Mouse (Mus musculus) embryonic facial prominence, embryonic 15.5 days (tissue): Measurements from ENCODE around the gene Arl10. TPM values are rescaled to one million over a fixed set of nuclear protein-coding genes. Genes with fewer than 3 reads are reported as not detected.

ENCODE experiments used
- ATAC-seq: fragments of 200-750 bp; cut with Nextera tagmentation; 2 replicates; pipeline ENCODE4 v1.8.0; 2017; ENCODE audit warnings: low read depth, moderate TSS enrichment; ENCODE audit not compliant: insufficient number of reproducible peaks, low FRiP score, low TSS enrichment
- H3K27ac ChIP-seq: fragments of 300-500 bp; sonication (generic); replicated peaks from 2 replicates; pipeline ENCODE4 v1.5.1; 2015; ENCODE audit warnings: mild to moderate bottlenecking, inconsistent platforms
- H3K27me3 ChIP-seq: fragments of 300-500 bp; sonication (generic); 2 replicates; pipeline ENCODE4 v1.6.1; 2015; ENCODE audit warnings: inconsistent platforms
- H3K36me3 ChIP-seq: fragments of 300-500 bp; sonication (generic); 2 replicates; pipeline ENCODE4 v1.6.1; 2015; ENCODE audit warnings: mild to moderate bottlenecking, inconsistent platforms
- H3K4me1 ChIP-seq: fragments of 300-500 bp; sonication (generic); 2 replicates; pipeline ENCODE4 v1.6.1; 2015; ENCODE audit warnings: inconsistent platforms
- H3K4me2 ChIP-seq: fragments of 300-500 bp; sonication (generic); replicated peaks from 2 replicates; pipeline ENCODE4 v1.6.1; 2015; ENCODE audit warnings: mild to moderate bottlenecking, inconsistent platforms
- H3K4me3 ChIP-seq: fragments of 300-500 bp; sonication (generic); replicated peaks from 2 replicates; pipeline ENCODE4 v1.5.1; 2015; ENCODE audit warnings: mild to moderate bottlenecking, inconsistent platforms
- H3K9ac ChIP-seq: fragments of 300-500 bp; sonication (generic); 2 replicates; pipeline ENCODE4 v1.6.1; 2015; ENCODE audit warnings: inconsistent platforms
- H3K9me3 ChIP-seq: fragments of 300-500 bp; sonication (generic); replicated peaks from 2 replicates; pipeline ENCODE4 v1.6.1; 2016; ENCODE audit warnings: inconsistent platforms
- WGBS: fragments of 180-500 bp; shearing (Covaris S2); methylation state at CpG from one replicate; pipeline ENCODE4 v1.1.7; 2015; 5-methylcytosine and 5-hydroxymethylcytosine counted together
- polyA plus RNA-seq: library from polyadenylated mRNA; unstranded; fragments of >200 nt; fragmentation: Nextera tagmentation; extraction: Ambion mirVana; gene quantifications from 2 replicates; pipeline ENCODE4 v1.2.1, GENCODE M21; 2015

Arl10 gene
- polyA plus RNA-seq, 1 experiment from 2014 or later: 29.1 TPM

DNA sequence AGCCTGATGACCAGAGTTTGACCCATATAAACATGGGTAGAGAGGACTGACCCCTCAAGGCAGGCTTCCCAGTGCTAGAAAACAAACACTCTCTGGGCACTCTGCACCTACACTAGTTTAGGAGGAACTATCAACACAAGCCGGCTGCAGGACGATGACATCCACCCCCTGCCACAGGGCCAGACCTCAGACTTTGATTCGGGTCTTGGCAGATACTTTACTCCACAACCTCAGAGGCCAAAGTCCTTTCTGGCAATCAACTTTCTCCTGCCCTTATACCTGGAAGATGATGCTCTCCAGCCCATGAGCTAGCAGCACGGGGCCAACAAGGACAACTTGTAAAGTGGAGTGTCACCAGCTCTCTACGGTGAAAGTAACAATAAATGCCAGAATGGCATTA is 8.0 kb downstream of the Arl10 start:
- H3K36me3 ChIP-seq: peaks cover 89% of the 10 kb centered on the region
- ATAC-seq: no peak
- H3K4me1 ChIP-seq: no peaks in the 10 kb centered on the region
- no peaks in the 10 kb centered on the region for H3K27me3 ChIP-seq
- H3K9me3 ChIP-seq: no peaks in the 10 kb centered on the region
- no peak overlapping the region for H3K9ac ChIP-seq
- no peak overlapping the region for H3K4me2 ChIP-seq
- H3K4me3 ChIP-seq: no peak overlapping the region
- WGBS: 81% methylated on average over 5 of the region's 5 CpGs
- no peak overlapping the region for H3K27ac ChIP-seq

DNA sequence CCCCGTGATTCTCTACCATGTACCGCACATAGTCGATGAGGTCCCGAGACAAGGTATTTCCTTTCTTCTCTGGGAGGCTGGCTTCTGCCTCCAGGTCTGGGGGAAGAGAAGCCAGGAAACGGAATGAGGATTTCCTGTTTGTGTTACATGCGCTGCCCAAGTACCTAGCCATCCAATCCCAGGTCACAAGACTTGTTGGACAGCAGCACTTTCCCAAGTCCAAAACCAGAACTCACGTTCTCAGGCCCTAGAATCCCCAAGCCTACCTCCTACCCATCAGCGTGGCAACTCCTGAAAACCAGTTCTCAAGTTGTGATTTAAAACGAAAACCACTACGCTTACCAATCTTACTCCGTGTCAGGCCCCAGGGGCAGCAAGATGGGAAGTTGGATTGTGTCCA is 11.0 kb downstream of the Arl10 start:
- H3K4me1 ChIP-seq: peaks cover 11% of the 10 kb centered on the region
- no peak overlapping the region for H3K9ac ChIP-seq
- H3K9me3 ChIP-seq: no peaks in the 10 kb centered on the region
- no peak overlapping the region for H3K4me2 ChIP-seq
- no peak overlapping the region for H3K4me3 ChIP-seq
- 87% methylated on average over 11 of the region's 11 CpGs for WGBS
- H3K36me3 ChIP-seq: peaks cover 70% of the 10 kb centered on the region
- no peak for ATAC-seq
- no peak overlapping the region for H3K27ac ChIP-seq
- H3K27me3 ChIP-seq: no peaks in the 10 kb centered on the region

DNA sequence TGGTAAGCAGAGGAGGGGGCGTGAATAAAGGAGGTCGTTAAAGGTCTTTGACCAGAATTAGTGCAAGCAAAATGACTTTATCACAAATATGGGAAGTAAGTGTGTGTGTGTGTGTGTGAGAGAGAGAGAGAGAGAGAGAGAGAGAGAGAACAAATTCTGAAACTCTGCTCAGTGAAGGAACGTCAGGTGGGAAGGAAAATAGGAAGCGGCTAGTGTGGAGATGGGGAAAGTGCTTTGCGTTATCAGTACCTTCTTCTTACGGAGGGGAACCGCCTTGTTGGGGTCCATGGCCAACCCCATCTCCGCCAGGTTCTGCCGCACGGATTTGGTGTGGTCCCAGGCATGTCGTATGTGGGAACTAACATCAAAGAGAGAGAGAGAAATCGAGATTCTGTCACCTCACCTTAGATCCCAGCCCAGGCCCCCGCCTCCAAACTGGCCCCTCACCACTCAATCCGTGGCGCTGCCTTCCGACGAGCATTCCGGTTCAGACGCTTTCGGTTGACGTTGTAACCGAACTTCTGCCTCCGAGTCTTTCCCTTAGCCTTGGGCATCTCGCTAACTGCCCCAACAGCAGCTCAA is 14.7 kb downstream of the Arl10 start:
- H3K9ac ChIP-seq: peak overlapping the region; percentile 69
- H3K4me3 ChIP-seq: peak overlapping the region; percentile 94
- H3K4me2 ChIP-seq: peak overlapping the region; percentile 71
- no peaks in the 10 kb centered on the region for H3K9me3 ChIP-seq
- under 1% methylated on average over 24 of the region's 24 CpGs for WGBS
- H3K27ac ChIP-seq: peak overlapping the region; percentile 66
- H3K36me3 ChIP-seq: peaks cover 44% of the 10 kb centered on the region
- H3K27me3 ChIP-seq: no peaks in the 10 kb centered on the region
- H3K4me1 ChIP-seq: peaks cover 22% of the 10 kb centered on the region
- ATAC-seq: peak; percentile 11; the same call in 1 of the 2 replicates

DNA sequence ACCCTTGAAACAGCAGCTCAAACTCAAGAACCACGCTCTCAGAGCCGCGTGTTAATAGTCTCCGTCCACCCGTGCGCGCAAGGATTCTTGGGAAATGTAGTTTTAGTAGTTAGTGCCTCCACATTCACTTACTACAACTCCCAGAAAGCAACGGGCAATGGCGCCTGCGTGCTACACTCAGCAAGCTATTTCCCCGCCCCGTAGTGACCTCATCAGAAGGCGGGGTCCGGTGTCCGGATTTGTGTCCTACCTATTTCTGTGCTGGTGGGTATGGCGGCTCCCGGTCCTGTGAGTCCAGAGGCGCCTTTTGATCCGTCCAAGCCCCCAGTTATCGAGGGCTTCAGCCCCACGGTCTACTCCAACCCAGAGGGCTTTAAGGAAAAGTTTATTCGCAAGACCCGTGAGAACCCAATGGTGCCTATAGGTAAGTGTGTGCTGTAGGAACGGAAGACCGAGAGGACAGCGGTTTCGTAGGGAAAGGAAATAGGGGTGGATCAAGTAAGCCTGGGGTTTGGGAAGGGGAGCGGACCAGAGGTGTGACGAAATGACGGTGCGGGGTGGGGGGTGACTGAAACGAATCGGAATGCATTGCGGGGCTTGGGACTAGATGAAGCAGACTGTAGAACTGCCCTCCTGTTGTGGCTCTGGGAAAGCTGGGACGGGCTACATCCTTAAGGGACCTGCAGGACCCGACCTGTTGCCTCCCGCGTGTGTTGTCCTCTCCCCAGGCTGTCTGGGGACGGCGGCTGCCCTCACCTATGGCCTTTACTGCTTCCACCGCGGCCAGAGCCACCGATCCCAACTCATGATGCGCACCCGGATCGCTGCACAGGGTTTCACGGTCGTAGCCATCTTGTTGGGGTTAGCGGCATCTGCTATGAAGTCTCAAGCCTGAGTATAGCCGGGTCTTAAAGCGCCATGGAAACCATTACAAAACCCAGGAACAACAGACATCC is 15.5 kb downstream of the Arl10 start, which contains the start of the genes Nop16 and Higd2a:
Nop16 (minus strand) TSS at position 95 of the 956 bp plus-strand sequence.
Higd2a (plus strand) TSS at position 212 of the 956 bp plus-strand sequence.
- Histone ChIP-seq H3K4me2 (peak within 1 kb of the TSS; percentile 71), H3K27ac (peak within 1 kb of the TSS; percentile 94), H3K36me3 (peaks cover 44% of the 10 kb centered on the region), H3K27me3 (no peaks in the 10 kb centered on the region), H3K4me3 (peak within 1 kb of the TSS; percentile 94), H3K9ac (peak within 1 kb of the TSS; percentile 93), H3K9me3 (no peaks in the 10 kb centered on the region), H3K4me1 (peaks cover 22% of the 10 kb centered on the region)
- under 1% methylated on average over 51 of the region's 51 CpGs for WGBS
- ATAC-seq: peak; percentile 97

DNA sequence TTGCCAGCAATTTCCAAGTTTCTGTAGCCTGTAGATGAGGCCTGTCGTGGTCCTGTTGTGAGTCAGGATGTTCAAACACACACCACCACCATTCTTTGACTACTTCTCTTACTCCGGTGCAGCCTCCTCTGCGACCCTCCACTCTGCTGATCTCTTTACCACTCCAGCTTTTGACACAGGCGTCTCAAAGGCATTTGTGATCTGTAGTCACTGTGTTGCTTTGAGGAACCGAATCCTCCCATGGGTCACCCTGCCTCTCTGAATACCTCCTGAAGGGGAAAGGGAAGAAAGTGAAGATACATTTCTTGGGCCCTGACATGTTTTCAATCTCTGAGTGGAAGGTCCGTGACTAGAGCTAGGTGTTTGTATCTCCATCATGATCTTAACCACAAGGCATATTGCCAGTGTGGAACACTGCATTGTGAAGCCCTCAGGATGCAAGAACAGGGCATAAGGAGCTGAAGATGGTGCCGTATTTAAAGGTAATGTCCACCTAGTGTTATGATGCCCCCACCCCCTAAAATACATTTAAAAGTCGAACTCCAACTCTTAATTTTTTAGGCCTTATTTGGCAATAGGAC is 17.1 kb downstream of the Arl10 start:
- Histone ChIP-seq H3K4me2 (no peak overlapping the region), H3K27me3 (no peaks in the 10 kb centered on the region), H3K4me1 (peaks cover 26% of the 10 kb centered on the region), H3K27ac (no peak overlapping the region), H3K9ac (no peak overlapping the region), H3K9me3 (no peaks in the 10 kb centered on the region), H3K36me3 (peaks cover 36% of the 10 kb centered on the region), H3K4me3 (peak overlapping the region; percentile 94; the same call in 1 of the 2 replicates)
- no peak for ATAC-seq
- 86% methylated on average over 8 of the region's 8 CpGs for WGBS

DNA sequence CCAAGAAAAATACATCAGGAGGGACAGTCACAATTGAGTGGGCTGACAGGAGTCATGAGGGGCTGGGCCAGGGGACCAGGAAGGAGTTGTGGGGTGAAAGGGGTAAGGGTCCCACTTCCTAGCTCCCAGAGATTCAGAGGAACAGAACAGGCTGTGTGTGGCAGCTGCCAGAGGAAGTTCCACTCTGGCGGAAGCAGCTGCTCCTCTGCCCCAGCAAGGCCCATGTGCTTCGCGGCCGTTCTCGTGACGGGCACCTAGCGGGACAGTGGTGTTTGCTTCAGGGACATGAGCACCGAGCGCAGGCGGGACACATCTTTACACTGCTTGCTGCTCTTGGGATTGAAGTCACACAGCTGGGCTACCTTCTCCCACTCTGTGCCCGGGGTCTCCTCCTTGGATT is 18.8 kb downstream of the Arl10 start:
- no peak overlapping the region for H3K4me3 ChIP-seq
- H3K4me1 ChIP-seq: peaks cover 25% of the 10 kb centered on the region
- WGBS: 86% methylated on average over 11 of the region's 11 CpGs
- peaks cover 26% of the 10 kb centered on the region for H3K36me3 ChIP-seq
- no peaks in the 10 kb centered on the region for H3K27me3 ChIP-seq
- no peak overlapping the region for H3K27ac ChIP-seq
- no peak overlapping the region for H3K9ac ChIP-seq
- no peak for ATAC-seq
- H3K9me3 ChIP-seq: no peaks in the 10 kb centered on the region
- H3K4me2 ChIP-seq: no peak overlapping the region

DNA sequence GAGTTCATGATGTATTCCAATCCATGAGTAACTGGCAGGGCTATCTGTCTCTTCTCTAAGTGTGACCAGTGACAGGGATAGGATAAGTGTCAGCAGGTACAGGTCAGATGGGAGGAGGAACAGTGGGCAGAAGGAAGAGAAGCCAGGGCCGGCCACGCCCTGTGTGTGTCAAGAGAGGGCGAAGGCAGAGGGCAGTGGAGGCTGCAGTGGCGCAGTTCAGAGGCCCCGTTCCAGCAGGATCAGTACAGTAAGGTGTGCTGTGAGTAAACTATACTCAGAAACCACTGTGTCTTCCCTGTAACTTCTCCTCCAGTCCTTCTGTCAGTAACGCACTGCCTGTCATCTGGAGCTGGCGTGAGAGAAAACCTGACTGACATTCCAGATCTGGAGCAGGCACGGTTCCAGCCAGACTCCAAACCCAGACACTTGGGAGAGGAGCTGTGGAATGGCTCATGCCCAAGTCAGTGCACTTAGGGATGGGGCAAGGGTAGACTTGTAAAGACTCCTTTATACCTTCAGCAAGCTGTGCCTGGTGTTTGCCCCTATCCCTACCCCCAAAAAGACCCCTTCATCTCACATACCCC is 21.4 kb downstream of the Arl10 start:
- WGBS: 69% methylated on average over 8 of the region's 8 CpGs
- Histone ChIP-seq H3K4me3 (no peak overlapping the region), H3K9ac (no peak overlapping the region), H3K4me2 (no peak overlapping the region), H3K27me3 (no peaks in the 10 kb centered on the region), H3K27ac (no peak overlapping the region), H3K4me1 (peaks cover 13% of the 10 kb centered on the region), H3K9me3 (no peaks in the 10 kb centered on the region), H3K36me3 (peaks cover 36% of the 10 kb centered on the region)
- ATAC-seq: no peak

DNA sequence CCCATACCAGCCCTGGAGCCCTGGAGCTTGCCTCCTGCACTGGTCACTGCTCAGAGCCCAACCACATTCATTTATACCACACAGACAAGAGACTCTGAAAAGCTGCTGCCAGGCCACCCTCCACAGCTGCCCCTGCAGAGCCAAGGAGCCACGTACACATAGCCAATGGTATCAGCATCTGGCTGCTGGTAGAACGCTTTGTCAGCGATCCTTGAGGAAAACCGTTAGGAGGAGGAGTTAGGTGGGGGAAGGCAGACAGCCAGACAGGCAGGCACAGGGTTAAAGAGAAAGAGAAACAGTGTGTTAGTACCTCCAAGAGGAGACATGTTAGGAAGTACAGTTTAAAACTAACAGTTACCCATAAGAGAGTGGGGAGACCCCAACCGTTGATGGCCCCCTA is 22.1 kb downstream of the Arl10 start:
- Histone ChIP-seq H3K27ac (no peak overlapping the region), H3K4me1 (peaks cover 6% of the 10 kb centered on the region; the same call in 1 of the 2 replicates), H3K27me3 (no peaks in the 10 kb centered on the region), H3K4me2 (no peak overlapping the region), H3K36me3 (peaks cover 36% of the 10 kb centered on the region), H3K9me3 (no peaks in the 10 kb centered on the region), H3K9ac (no peak overlapping the region), H3K4me3 (no peak overlapping the region)
- WGBS: 60% methylated on average over 5 of the region's 5 CpGs
- ATAC-seq: no peak

DNA sequence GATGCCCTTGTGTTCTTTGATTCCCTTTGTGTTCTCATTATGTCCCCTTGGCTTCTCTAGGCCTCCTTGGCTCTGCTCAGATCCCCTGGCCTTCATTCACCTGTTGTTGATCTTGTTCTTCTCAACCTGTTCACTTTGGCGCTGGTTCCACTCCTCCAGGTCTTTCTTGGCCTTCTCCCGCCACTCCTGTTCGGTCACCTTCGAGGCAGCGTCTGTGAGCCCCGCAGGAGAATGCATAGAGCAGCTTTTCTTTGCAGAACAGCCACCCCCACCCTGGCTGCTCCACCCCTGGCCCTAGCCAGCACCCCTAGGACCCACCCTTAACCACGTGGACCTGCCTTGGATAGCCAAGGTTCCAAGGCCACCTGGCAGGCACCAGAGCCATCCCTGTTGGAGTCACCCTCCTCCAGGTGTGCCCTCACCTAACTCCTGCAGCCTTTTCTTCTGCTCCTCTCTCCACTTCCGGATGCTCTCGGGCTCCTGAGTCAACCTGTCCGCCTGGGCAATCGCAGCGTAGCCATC is 23.9 kb downstream of the Arl10 start:
- H3K9me3 ChIP-seq: no peaks in the 10 kb centered on the region
- WGBS: 85% methylated on average over 12 of the region's 12 CpGs
- no peak overlapping the region for H3K27ac ChIP-seq
- H3K4me1 ChIP-seq: peaks cover 6% of the 10 kb centered on the region; the same call in 1 of the 2 replicates
- no peak for ATAC-seq
- no peak overlapping the region for H3K9ac ChIP-seq
- no peak overlapping the region for H3K4me3 ChIP-seq
- H3K4me2 ChIP-seq: no peak overlapping the region
- H3K36me3 ChIP-seq: peaks cover 36% of the 10 kb centered on the region
- H3K27me3 ChIP-seq: no peaks in the 10 kb centered on the region

DNA sequence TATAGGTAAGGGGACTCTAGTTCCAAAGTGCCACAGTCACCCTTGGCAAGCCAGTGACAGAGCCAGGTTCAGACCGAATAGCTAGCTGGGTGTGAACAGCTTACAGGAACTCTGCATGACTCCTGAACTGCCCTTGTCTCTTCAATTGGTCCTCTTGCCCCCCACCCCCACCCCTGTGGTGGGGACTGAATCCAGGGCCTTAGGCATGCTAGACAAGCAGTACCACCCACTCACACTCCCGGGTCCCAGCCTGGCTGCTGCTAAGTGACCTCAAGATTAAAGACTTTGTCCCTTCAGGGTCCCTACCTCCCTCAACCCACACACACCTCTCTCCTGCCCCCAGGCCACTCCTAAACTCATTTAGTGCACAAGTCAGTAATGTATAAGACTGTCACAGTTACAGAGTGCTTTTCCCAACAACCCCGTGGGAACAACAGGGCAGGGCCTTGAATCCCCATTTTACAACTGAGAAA is 27.9 kb downstream of the Arl10 start:
- Histone ChIP-seq H3K27me3 (no peaks in the 10 kb centered on the region), H3K36me3 (peaks cover 19% of the 10 kb centered on the region), H3K4me3 (no peak overlapping the region), H3K4me1 (no peaks in the 10 kb centered on the region), H3K9ac (no peak overlapping the region), H3K9me3 (no peaks in the 10 kb centered on the region), H3K27ac (no peak overlapping the region), H3K4me2 (no peak overlapping the region)
- no peak for ATAC-seq
- 54% methylated on average over 3 of the region's 3 CpGs for WGBS

DNA sequence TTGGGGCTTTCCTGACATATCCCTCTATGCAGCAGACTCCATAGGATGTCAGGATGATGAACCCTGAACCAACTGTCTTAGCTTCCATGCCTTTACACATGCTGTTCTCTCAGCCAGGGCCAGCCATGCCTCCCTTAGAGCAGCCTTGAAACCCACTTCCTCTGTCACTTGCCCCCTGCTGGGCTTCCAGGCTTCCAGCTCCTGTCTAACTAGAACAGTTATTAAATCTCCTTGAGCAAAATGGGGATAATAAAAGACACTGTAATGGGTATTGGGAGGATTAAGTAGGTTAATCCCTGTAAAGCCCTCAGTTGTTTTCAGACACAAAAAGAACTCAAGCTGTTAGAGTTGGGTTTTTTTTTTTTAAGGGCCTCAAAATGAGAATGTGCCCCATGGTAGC is 28.7 kb downstream of the Arl10 start:
- H3K4me3 ChIP-seq: no peak overlapping the region
- H3K9ac ChIP-seq: no peak overlapping the region
- H3K4me1 ChIP-seq: peaks cover 3% of the 10 kb centered on the region
- H3K27me3 ChIP-seq: no peaks in the 10 kb centered on the region
- H3K9me3 ChIP-seq: no peaks in the 10 kb centered on the region
- H3K36me3 ChIP-seq: peaks cover 16% of the 10 kb centered on the region
- H3K4me2 ChIP-seq: no peak overlapping the region
- ATAC-seq: no peak
- H3K27ac ChIP-seq: no peak overlapping the region
